Mouse (Mus musculus) lung, adult 2 months (tissue): ENCODE data around the gene Atp2a2.

Source experiments
- CTCF ChIP-seq: fragments of 200-500 bp; IDR thresholded peaks from 2 replicates; pipeline ENCODE4 v1.5.1; 2011; ENCODE audit warnings: mild to moderate bottlenecking, low read length, control low read depth; ENCODE audit not compliant: insufficient read depth
- POLR2A ChIP-seq: fragments of 200-500 bp; IDR thresholded peaks from 2 replicates; pipeline ENCODE4 v1.6.1; 2011; ENCODE audit warnings: low read depth, mild to moderate bottlenecking, control low read depth, low read length, borderline replicate concordance; ENCODE audit errors: extremely low read depth

DNA sequence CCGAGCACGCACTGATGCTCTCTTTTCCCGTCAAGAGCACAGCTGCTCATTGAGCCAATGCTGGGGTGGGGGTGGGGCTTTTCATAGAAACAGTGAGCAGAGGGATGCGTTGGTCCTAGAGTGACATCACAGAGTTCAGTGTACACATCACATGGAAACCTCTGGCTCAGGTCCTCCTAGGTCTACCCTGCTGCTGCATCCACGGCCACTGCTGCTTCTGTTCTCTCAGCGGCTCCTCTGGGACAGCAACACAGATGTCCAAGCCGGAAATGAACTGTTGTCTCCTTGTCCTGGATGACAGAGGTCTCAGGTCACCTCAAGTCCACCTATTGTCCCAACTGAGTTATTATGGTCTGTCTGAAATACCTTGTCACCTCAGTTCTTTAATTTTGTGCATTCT is 52.1 kb downstream of the Atp2a2 start:
- TF ChIP-seq POLR2A: no peak
- no peak for TF ChIP-seq CTCF
